Mouse (Mus musculus) stomach, postnatal 0 days (tissue): ENCODE data around the gene Orc1.

ENCODE experiments used
- CTCF ChIP-seq: IDR thresholded peaks from 2 replicates; pipeline ENCODE4 v1.5.1; 2016; ENCODE audit warnings: antibody characterized with exemption, low read depth, mild to moderate bottlenecking, moderate library complexity
- EP300 ChIP-seq: optimal IDR thresholded peaks from 2 replicates; pipeline ENCODE3; 2016; ENCODE audit warnings: antibody characterized with exemption

- no peak for TF ChIP-seq CTCF
- no peak for TF ChIP-seq EP300
These were observed 54.5 kb downstream of the Orc1 start for GRCm38 (mm10) chr4:108633703-108634102.
